Mouse (Mus musculus): ENCODE results near the gene Specc1l. TPM values are rescaled to one million over a fixed set of nuclear protein-coding genes. Genes with fewer than 3 reads are reported as not detected.
A peak's percentile ranks its signal among the peaks of the same experiment; 100 is the strongest.

Gene Specc1l
- total and polyA plus RNA-seq, 2 experiments: 5.3 to 10.8 TPM

DNA sequence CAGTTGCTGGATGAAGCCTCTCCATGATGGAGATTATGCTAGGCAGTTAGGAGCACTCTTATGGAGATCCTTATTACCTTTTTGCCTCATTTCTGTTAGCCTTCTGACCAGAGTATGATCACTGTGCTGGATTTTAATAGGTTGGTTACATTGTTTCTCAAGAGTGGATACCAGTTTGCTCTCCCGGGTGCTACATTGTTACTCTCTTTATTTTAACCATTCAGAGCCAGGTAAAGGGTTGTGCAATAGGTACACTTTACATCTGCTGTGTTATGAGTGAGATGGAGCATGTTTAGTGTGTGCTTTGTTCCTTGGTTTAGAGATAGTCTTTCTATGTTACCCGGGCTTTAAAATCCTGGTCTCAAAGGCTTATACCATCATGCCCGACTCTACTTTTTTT, 24.3 kb downstream of the Specc1l start:
- no peak overlapping the region for H3K4me3 ChIP-seq (ENCODE audit: insufficient read depth, low read depth, low read length)
- peaks cover 4% of the 10 kb centered on the region; the same call in 1 of the 2 replicates for H3K4me1 ChIP-seq (ENCODE audit: control insufficient read depth, insufficient read depth, low read length)
- peaks cover 14% of the 10 kb centered on the region for H3K36me3 ChIP-seq (ENCODE audit: control insufficient read depth, insufficient read depth, low read length)
- no peaks in the 10 kb centered on the region for H3K27me3 ChIP-seq (ENCODE audit: control insufficient read depth, insufficient read depth, low read length)
- TF ChIP-seq CTCF (IDR thresholded peaks at IDR 0.05; ENCODE audit: low read depth, low read length) (no peak), POLR2A (IDR thresholded peaks at IDR 0.05; ENCODE audit: extremely low read depth, insufficient read depth, low read length) (no peak)
- peaks cover 6% of the 10 kb centered on the region; the same call in 1 of the 2 replicates for H3K79me2 ChIP-seq (ENCODE audit: control insufficient read depth, insufficient read depth, low read length)
- DNase-seq (ENCODE audit: extremely low read depth, low read depth, low spot score): no peak
- H3K27ac ChIP-seq (replicated peaks; ENCODE audit: insufficient read depth, low read depth, low read length): no peak overlapping the region
- H3K9ac ChIP-seq (ENCODE audit: low read depth, low read length): no peak overlapping the region
- 53% methylated on average over 3 of the region's 3 CpGs for WGBS

DNA sequence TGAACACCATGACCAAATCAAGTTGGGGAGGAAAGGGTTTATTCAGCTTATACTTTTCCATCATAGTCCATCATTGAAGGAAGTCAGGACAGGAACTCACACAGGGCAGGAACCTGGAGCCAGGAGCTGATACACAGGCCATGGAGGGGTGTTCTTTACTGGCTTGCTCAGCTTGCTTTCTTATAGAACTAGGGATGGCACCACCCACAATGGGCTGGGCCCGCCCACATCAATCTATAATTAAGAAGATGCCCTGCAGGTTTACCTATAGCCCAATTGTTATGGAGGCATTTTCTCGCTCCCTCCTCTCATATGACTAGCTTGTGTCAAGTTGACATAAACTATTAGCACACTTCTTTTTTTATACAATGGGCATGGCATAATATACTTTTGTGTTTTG, 25.3 kb downstream of the Specc1l start:
- Histone ChIP-seq H3K79me2 (ENCODE audit: control insufficient read depth, insufficient read depth, low read length) (peaks cover 3% of the 10 kb centered on the region; the same call in 1 of the 2 replicates), H3K4me3 (ENCODE audit: insufficient read depth, low read depth, low read length) (no peak overlapping the region), H3K4me1 (ENCODE audit: control insufficient read depth, insufficient read depth, low read length) (peaks cover 4% of the 10 kb centered on the region; the same call in 1 of the 2 replicates), H3K36me3 (ENCODE audit: control insufficient read depth, insufficient read depth, low read length) (peaks cover 18% of the 10 kb centered on the region), H3K27ac (replicated peaks; ENCODE audit: insufficient read depth, low read depth, low read length) (no peak overlapping the region), H3K9ac (ENCODE audit: low read depth, low read length) (no peak overlapping the region), H3K27me3 (ENCODE audit: control insufficient read depth, insufficient read depth, low read length) (no peaks in the 10 kb centered on the region)
- no peak for DNase-seq (ENCODE audit: extremely low read depth, low read depth, low spot score)
- WGBS: 96% methylated on average over 2 of the region's 2 CpGs
- TF ChIP-seq CTCF (IDR thresholded peaks at IDR 0.05; ENCODE audit: low read depth, low read length) (no peak), POLR2A (IDR thresholded peaks at IDR 0.05; ENCODE audit: extremely low read depth, insufficient read depth, low read length) (no peak)

DNA sequence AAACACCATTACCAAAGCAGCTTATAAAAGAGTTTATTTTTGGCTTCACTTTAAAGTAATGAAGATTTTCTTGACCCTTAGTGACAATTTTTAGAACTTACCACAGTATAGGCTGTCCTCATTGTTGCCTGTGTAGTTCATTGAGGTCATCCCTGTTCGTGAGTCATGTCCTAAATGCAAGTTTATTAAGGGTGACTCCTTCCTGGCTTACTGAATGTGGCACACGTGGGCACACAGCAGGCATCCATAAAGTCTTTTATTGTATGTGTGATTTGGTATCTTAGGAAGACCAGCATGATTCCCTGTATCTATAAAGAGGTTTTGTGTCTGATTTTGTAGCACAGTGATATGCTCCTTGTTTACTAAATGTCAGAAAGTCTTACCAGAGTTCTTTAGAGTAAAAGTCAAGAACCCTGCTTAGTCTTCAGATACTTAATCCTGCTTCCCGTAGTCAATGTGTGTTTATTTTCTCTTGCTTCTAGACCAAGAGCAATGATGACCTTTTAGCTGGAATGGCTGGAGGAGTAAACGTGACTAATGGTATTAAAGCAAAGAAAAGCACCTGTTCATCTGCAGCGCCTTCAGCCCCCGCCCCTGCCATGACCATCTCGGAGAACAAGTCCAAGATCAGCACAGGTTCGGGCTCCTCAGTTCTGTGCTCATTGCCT, 28.8 kb downstream of the Specc1l start:
- Histone ChIP-seq H3K36me3 (ENCODE audit: control insufficient read depth, insufficient read depth, low read length) (peaks cover 30% of the 10 kb centered on the region), H3K4me3 (ENCODE audit: insufficient read depth, low read depth, low read length) (no peak overlapping the region), H3K4me1 (ENCODE audit: control insufficient read depth, insufficient read depth, low read length) (no peaks in the 10 kb centered on the region), H3K27me3 (ENCODE audit: control insufficient read depth, insufficient read depth, low read length) (no peaks in the 10 kb centered on the region), H3K27ac (replicated peaks; ENCODE audit: insufficient read depth, low read depth, low read length) (no peak overlapping the region), H3K9ac (ENCODE audit: low read depth, low read length) (no peak overlapping the region), H3K79me2 (ENCODE audit: control insufficient read depth, insufficient read depth, low read length) (no peaks in the 10 kb centered on the region; the same call in 1 of the 2 replicates)
- WGBS: 93% methylated on average over 8 of the region's 8 CpGs
- DNase-seq (ENCODE audit: extremely low read depth, low read depth, low spot score): no peak
- no peak for TF ChIP-seq POLR2A (IDR thresholded peaks at IDR 0.05; ENCODE audit: extremely low read depth, insufficient read depth, low read length)
- TF ChIP-seq CTCF (IDR thresholded peaks at IDR 0.05; ENCODE audit: low read depth, low read length): no peak

DNA sequence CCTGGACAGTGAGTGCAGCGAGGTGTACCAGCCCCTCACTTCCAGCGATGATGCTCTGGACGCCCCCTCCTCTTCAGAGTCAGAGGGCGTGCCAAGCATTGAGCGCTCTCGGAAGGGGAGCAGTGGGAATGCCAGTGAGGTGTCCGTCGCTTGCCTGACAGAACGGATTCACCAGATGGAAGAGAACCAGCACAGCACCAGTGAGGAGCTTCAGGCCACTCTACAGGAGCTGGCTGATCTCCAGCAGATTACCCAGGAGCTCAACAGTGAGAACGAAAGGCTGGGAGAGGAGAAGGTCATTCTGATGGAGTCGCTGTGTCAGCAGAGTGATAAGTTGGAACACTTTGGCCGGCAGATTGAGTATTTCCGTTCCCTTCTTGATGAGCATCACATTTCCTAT, 33.9 kb downstream of the Specc1l start:
- Histone ChIP-seq H3K79me2 (ENCODE audit: control insufficient read depth, insufficient read depth, low read length) (no peaks in the 10 kb centered on the region), H3K27me3 (ENCODE audit: control insufficient read depth, insufficient read depth, low read length) (no peaks in the 10 kb centered on the region), H3K9ac (ENCODE audit: low read depth, low read length) (no peak overlapping the region), H3K36me3 (ENCODE audit: control insufficient read depth, insufficient read depth, low read length) (peaks cover 40% of the 10 kb centered on the region), H3K4me3 (ENCODE audit: insufficient read depth, low read depth, low read length) (no peak overlapping the region), H3K27ac (replicated peaks; ENCODE audit: insufficient read depth, low read depth, low read length) (no peak overlapping the region), H3K4me1 (ENCODE audit: control insufficient read depth, insufficient read depth, low read length) (no peaks in the 10 kb centered on the region)
- no peak for DNase-seq (ENCODE audit: extremely low read depth, low read depth, low spot score)
- TF ChIP-seq POLR2A (IDR thresholded peaks at IDR 0.05; ENCODE audit: extremely low read depth, insufficient read depth, low read length) (no peak), CTCF (IDR thresholded peaks at IDR 0.05; ENCODE audit: low read depth, low read length) (no peak)
- 88% methylated on average over 13 of the region's 13 CpGs for WGBS

DNA sequence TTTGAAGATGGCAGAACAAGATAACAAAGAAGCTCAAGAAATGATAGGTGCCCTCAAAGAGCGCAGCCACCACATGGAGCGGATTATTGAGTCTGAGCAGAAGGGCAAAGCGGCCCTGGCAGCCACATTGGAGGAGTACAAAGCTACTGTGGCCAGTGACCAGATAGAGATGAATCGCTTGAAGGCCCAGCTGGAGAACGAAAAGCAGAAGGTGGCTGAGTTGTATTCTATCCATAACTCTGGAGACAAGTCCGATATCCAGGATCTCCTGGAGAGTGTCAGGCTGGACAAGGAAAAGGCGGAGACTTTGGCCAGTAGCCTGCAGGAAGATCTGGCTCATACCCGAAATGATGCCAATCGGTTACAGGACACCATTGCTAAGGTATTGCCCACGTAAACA, 34.5 kb downstream of the Specc1l start:
- Histone ChIP-seq H3K36me3 (ENCODE audit: control insufficient read depth, insufficient read depth, low read length) (peaks cover 40% of the 10 kb centered on the region), H3K27me3 (ENCODE audit: control insufficient read depth, insufficient read depth, low read length) (no peaks in the 10 kb centered on the region), H3K27ac (replicated peaks; ENCODE audit: insufficient read depth, low read depth, low read length) (no peak overlapping the region), H3K9ac (ENCODE audit: low read depth, low read length) (no peak overlapping the region), H3K79me2 (ENCODE audit: control insufficient read depth, insufficient read depth, low read length) (no peaks in the 10 kb centered on the region), H3K4me1 (ENCODE audit: control insufficient read depth, insufficient read depth, low read length) (no peaks in the 10 kb centered on the region), H3K4me3 (ENCODE audit: insufficient read depth, low read depth, low read length) (no peak overlapping the region)
- DNase-seq (ENCODE audit: extremely low read depth, low read depth, low spot score): no peak
- TF ChIP-seq CTCF (IDR thresholded peaks at IDR 0.05; ENCODE audit: low read depth, low read length) (no peak), POLR2A (IDR thresholded peaks at IDR 0.05; ENCODE audit: extremely low read depth, insufficient read depth, low read length) (no peak)
- 94% methylated on average over 10 of the region's 10 CpGs for WGBS

DNA sequence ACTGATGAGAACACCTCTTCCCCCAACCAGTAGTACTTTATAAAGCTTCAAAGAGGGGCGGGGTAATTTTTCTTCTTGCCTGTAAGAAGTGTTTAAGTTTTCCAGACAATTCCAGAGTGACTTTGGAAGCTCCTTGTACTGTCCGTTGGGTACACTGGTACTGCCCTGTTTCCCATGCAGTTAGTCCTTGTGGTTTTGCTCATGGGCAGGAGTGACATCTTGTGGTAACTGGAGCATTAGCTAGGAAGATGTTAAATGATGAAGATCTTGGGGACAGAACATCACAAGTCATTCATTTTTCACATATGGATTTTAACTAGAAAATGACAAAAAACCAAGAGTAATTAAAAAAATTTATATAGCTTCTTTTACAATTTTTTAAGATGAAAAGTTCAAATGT, 39.1 kb downstream of the Specc1l start:
- peak; percentile 28 for DNase-seq (ENCODE audit: extremely low read depth, low read depth, low spot score)
- Histone ChIP-seq H3K27ac (replicated peaks; ENCODE audit: insufficient read depth, low read depth, low read length) (no peak overlapping the region), H3K9ac (ENCODE audit: low read depth, low read length) (no peak overlapping the region), H3K79me2 (ENCODE audit: control insufficient read depth, insufficient read depth, low read length) (no peaks in the 10 kb centered on the region), H3K36me3 (ENCODE audit: control insufficient read depth, insufficient read depth, low read length) (peaks cover 15% of the 10 kb centered on the region), H3K27me3 (ENCODE audit: control insufficient read depth, insufficient read depth, low read length) (no peaks in the 10 kb centered on the region), H3K4me3 (ENCODE audit: insufficient read depth, low read depth, low read length) (no peak overlapping the region), H3K4me1 (ENCODE audit: control insufficient read depth, insufficient read depth, low read length) (no peaks in the 10 kb centered on the region)
- TF ChIP-seq POLR2A (IDR thresholded peaks at IDR 0.05; ENCODE audit: extremely low read depth, insufficient read depth, low read length): no peak
- no peak for TF ChIP-seq CTCF (IDR thresholded peaks at IDR 0.05; ENCODE audit: low read depth, low read length)
- WGBS: 74% methylated on average over 2 of the region's 2 CpGs

Data from liver, adult 2 months (tissue).